Mouse (Mus musculus): ENCODE measurements around the gene Eya4. TPM values are rescaled to one million over a fixed set of nuclear protein-coding genes. Genes with fewer than 3 reads are reported as not detected.

The Eya4 gene
- 1.1 and 1.4 TPM in 2 replicates for total RNA-seq (2021)
- long read RNA-seq, experiment 1, result 0 reads
- long read RNA-seq, experiment 2, result 0 reads

DNA sequence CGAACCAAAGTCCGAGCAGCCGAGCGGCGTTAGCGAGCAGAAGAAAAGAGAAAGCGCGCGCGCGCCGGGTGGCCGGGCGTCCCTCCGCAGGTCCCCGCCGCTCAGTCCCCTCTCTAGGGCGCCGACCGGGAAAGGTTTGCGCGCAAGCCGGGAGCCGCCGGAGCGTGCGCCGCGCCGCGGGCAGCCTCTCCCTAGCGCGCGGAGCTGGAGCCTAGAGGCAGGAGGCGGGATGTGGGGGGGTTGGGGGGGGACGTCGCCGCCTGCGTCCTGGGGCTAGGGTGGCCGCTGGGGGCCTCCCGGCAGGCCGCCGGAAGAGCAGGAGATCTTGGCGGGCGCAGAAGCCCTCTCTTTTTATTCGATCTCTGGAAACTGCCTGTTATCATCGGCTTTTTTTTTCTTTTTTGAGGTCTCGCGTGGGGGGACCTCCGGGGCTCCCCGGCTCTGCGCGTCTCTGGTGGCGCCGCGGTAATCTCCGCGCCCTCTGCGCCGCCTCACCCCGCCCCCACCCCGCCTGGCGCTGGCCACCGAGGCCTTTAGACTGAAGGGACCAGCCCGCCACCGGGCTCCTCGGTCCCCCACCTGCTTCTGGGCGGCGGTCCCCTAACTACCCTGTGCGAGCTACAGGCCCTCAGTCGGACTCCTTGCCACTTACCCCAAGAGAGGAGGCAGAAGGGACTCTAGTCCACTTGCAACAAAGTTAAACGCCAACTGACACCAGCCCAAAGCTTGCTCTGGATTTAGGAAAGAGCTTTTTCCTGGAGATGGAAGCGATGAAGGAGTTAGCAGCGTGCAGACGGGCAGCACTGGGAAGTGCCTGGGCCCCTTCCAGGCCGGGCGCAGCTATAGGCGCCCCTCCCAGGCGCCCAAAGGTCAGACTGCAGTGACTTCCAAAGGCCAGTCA lies at the start of gene Eya4:
Eya4 (minus strand) TSS at position 776 of the 901 bp plus-strand sequence.
- DNase-seq, result peak; percentile 58

DNA sequence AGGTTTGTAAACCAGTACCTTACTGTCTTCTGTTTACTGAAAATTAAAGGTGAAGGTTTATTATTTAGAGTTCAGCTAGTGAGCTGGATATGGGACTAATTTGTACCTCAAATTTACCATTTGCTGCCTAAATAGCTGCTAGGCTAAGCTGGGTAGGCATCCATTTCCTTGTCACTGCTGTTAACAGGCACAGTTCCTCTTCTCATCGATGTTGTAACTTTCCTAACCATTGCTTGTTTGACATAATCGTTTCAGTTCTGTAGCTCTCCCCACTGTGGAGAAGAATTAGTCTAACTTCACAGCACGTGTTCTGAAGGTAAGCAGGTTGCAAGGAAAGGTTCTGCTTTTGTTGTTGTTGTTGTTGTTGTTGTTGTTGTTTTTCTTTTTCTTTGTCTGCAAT lies 44.8 kb upstream of the Eya4 start:
- DNase-seq, result no peak

DNA sequence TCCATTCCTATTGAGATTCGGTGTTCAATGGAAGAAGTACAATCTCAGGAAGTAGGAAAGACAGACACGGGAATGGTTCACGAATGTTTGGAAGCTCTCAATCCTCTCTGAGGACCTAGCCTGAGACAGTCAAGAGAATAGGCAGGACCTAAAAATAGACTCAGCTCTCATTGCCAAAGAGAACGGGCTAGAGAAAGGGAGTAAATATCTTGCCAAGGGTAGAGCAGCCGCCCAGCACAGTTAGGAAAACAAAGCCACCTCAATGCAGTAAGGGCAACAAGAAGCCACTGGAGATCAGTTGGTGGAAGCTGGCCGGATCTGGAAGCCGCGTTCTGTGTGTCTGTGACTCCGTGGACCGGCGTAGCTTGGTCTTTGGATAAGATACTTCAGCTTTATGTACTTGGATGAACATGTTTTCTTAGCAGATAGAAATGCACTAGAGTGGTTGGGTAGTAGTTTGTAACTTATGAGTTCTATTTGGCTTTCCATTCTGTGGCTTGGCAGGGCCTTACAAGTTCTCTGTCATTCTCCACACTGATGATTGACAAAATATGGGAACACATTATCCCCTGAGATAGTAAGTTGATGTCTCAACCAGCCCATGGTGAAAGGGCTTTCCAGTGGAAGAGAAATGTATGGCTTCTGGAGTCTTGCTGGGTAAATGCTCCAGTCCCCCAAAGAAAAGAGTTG lies 44.1 kb upstream of the Eya4 start:
- peak; percentile 10 for DNase-seq

DNA sequence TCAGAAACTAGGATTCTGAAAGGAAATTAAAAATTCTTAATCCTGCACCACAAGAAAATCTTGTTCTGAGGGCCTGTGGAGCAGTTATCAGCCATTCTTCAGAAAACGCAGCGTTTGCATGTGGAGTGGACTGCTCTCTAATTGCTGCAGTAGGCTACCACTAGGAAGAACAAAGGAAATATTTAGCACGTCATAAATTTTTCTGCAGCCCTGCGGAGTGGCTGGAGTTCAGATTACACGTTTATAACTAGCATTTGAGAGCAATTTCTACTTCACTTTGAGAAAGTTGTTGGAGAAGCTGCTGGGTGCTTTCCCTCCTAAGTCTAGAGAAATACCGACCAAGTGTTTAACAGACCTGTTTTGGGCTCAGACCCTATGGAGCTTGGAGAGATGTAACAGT lies 43.6 kb upstream of the Eya4 start:
- DNase-seq, result no peak

DNA sequence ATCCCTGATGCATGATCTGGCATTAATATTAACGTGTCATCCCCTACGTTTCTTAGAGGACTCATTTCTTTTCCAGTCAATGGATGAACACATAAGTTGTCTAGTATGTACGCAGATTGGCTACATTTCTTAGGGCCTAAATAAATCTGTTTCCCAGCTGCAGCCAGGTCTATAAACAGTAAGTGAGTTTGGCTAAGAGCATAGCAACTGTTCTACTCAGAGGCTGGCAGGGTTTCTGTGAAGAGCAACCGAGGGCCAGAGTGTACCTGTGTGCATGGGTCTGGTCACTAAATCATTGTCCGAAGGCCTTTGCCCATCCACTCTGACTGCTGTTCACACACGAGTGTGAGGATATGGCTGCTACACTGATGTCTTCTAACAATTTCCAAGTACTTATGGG lies 13.3 kb upstream of the Eya4 start:
- no peak for DNase-seq

DNA sequence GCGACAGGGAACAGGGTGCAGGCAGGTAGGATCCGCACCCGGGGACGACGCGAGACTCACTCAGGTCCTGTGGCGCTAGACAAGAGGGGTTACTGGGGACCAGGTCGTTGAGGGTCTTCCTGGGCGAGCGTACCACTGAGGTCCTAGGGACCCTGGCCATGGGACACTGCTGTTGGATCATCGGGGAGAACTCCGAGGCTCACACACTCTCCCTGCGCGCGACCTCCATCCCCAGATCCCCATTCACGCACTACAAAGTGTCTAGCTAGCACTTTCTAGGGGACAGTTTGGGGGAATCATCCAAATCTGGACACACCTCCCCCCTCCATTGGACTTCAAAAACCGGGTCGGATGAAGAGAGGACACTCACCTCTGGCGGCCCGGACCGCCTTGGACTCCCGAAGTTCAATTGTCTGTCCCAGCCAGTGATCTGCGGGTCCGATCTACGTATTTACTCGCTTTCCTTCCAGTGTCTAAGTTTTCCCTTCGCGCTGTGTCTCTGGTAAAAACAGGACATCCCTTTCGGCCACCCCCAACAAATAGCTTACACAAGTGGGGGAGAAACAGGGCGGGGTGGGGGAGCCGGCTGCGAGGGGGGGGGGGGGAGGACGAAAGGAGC lies 1.1 kb downstream of the Eya4 start:
- DNase-seq, result peak; percentile 11

DNA sequence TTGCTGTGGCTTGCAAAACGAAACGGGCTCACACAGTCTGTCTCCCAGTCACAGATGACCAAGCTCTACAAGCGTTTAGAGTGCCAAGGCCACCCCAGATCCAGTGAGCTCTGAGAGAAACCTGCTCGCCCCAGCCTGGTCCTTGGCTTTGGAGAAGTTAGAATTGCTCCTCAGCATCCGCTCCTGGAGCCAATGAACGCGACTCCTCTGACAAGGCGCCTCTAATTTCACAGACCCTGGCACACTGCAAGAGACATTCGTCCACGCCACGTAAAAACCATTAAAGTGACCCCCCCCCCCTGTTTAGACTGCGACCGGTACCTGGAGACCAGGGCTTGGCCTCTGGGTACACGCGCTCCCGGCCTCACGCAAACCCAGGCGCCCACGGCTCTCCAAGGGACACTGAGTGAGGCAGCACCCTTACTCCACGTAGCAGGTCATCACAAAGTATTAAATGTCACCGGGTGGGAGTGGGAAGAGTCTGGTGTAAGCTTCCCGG lies 1.6 kb downstream of the Eya4 start:
- peak; percentile 5 for DNase-seq

DNA sequence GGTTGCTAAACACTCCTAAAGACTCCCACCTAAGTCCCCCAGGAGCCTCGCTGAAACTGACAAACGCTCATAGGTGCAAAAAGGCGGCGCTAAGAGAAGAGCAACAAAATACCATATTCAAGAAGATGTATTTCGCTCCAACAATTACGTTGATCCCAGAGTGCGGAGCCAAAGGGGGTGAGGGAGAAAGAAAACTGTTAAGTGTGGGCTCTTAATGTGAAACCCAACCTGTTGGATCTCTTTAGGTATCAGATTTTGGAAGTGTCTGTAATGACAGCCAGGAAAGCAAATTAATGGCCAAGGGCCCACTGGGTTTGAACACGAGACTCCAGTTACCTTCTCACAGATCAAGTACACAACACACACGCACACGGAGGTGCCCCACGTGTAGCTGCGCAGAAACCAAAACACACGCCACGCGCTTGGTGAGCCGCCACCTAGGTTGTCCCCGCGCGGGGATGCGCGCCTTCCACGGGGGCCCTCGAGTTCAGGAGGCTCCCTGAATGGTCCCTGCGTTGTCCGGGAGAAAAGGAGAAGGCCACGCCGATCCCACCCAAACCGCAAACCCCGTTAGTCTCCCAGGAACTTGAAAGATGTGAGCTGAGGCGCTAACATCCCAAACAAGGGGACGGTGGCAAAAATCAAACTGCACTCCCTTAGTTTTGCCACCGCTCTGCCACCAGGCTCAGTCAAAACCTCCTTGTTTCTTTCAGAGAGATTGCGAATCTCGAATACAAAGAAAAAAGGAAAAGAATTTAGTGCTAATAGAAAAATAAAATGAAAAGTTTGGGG lies 2.3 kb downstream of the Eya4 start:
- DNase-seq, result no peak

DNA sequence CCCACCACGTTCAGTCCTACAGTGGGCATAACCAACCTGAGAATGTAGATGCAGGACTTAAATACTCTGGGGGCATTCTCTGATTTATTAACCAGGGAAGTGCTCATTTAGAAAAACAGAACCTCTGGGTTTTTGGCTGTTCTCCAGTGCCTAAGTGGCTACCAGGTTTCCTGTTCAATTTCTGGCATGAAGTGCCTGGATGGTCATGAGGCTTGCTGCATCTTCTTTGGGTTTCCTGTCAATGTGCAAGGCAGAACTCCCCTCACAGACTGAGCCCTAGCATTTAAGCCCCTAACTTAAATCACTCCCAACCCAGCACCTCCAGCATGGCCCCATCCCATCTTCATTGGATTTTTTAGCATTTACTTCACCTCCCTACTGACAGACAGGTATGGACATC lies 13.3 kb downstream of the Eya4 start:
- DNase-seq, result no peak

DNA sequence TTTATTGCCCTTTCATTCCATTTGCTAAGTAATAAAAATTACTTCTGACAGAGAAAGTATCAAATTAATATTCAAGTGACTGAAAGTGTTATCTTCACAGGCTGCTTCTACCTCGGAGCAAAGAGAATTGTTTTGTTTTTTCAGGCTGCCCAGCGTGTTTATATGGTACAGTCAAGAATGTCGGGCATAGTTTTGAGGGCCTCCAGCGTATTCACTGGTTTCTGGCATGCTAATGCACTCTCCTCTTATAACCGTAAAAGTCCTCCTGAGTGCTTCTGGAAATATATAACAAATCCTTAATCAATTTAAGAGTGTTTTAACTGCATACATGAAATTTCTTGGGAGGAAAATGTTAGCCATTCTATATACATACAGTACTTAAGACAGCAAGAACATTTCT lies 17.8 kb downstream of the Eya4 start:
- DNase-seq, result no peak

DNA sequence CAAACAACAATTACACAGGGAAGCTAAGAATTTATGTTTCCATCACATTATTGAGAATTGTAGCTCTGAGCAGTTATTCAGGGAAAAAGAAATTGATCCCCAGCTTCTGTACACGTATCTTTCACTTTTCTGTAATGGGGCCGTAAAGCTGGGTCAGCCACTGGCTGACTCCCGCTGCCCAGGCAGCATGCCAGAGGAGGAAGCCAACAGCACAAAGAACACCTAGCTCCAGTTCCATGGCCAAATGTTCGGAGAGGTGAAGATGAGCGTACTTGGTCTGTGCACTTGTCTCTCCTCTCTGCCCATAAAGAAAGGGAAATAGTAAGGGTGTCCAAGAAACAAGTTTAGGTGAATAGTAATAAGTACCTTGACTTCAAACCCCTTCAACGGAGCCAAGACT lies 22.9 kb downstream of the Eya4 start:
- no peak for DNase-seq

DNA sequence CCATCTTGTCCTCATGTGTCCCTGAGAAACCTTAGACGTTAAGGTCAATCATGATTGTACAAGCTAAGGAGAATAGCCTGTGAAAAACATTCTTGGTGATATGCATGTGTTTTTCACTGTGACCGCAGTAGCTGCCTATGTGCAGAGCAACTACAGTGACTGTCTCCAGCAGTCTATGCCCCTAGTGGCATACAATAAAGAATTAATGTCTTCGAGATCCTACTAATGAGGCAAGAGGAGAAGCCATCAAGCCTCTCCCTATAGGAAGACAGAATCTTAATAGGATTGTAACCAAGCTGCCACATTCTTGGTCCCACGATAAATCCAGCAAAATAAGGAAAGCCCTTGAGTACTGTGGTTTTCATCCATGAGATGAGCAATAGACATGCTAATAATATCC lies 28.3 kb downstream of the Eya4 start:
- no peak for DNase-seq

DNA sequence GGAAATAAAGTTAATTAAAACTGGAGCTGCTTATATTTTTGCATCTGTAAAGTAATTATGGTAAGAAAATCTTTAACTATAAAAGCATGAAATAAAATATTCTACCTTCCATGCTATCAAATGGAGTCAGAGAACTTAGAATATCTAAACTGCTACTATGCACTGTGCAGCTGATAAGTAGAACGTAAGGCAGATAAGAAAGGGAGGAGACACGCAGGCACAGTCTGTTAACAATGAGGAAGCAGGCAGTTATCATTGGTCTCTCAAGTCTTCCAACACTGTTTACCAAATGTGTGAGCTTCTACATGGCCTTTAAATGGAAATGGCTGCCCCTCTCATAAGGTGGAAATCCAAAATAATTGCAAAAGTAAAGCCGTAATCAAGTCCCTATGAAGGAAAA lies 55.0 kb downstream of the Eya4 start:
- no peak for DNase-seq

DNA sequence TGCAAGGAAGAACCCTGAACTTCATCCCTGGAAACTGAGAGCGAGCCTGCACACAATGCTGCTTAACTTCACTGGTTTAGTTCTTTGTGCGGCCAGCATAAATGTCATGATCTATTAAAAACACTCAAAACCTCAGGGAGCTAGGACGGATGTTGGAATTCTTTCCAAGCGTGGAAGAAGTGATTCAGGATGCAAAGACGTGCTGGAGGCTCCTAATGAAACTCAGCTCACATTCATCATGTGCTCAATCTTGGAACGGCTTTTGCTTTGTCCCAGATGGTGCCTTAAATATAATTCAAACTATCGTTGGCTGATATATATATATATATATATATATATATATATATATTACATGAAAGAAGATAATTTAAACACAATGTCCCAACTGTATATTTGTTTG lies 58.1 kb downstream of the Eya4 start:
- no peak for DNase-seq

DNA sequence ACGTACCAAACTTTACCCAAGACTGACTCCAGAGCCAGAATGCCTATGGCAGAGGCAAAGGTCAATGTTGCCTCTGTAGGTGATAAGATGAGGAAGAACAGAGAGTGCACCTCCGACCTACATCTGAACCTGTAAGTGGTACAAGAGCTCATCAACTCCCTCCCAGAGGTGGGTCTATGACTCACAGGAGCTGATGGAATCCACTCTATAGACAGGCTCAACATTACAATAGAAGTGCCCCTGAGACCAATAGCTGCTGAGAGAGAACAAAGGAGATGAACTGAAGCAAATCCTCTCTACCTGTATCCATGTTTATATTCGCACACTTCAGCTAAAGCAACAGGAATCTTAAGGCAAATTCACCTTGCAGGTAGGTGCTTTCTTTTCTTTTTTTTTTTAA lies 73.2 kb downstream of the Eya4 start:
- no peak for DNase-seq

DNA sequence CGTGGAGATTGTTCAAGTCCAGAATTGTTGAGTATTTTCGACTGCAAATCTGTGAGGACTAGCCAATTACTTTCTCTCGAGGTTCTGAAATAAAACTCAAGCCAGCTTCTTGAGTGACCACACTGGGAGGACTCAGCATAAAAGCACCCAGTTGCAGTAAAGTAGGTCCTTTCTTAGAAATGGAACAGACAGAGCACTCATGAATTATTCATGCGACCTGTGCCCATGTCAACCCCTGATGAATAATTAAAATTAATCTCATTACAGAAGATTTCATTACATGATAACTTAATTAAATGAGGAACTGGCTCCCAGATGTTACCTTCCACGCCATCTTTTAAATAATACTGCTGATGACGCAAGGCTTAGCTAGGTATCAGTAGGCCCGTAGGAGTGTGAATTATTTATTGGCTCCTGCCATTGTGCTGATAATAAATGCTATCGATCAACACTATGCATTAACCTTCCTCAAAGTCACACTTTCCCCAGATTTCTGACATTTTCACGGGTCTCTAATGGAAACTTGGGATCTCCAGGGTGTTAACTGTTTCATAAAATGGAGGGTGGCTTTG lies 79.5 kb downstream of the Eya4 start:
- DNase-seq, result no peak

DNA sequence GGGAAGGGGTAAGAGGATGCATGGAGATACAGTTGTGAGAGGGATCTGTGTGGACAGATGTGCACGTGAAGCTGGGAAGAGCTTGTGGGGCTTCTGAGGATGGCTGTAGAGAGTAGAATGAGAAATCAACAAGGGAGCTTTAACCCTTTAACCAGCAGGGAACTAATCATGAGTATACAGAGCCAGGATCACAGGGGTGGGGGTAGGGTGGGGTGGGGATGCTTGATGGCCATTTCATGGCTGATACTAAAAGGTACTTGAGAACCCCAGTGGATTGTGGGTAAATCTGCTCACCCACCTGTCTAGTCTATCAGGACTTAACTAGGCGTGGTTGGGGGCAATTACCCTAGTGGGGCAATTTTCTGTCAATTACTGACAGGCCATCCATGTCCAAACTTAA lies 80.1 kb downstream of the Eya4 start:
- DNase-seq, result no peak

DNA sequence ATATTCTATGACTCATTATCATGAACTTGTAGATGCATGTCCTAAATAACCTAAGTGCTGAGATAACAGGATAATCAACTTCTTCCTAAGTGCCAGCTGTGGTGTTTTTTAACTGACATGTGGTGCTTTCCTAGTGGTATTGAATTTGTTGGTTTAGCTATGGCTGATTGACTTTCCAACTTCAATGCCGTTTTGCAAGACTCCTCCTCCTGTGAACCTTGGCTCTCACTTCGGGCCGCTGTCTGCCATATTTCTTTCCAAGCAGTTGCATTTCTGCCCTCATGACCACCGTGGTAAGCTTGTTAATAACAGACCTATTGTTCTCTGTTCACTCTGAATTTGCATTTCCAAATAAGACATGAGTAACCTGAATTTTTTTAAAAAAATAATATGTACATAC lies 98.4 kb downstream of the Eya4 start:
- DNase-seq, result no peak

DNA sequence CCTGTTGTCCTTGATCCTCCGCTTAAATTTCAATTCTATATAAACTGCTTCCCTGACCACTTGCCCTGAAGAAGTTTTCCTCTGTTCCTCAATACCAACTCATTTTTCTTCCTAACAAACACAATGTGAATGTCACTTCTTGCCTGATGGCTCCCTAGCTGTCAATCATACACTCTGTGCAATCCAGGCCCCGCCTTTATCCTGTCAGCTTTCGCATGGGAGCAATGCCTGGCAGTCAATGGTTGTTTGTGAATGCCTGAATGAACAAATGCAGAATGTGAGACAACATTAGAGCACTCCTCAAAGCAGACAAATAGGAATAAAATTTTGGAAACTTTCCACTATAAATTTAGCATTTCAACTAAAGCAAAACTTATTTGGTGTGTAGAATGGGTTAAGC lies 104.1 kb downstream of the Eya4 start:
- no peak for DNase-seq

DNA sequence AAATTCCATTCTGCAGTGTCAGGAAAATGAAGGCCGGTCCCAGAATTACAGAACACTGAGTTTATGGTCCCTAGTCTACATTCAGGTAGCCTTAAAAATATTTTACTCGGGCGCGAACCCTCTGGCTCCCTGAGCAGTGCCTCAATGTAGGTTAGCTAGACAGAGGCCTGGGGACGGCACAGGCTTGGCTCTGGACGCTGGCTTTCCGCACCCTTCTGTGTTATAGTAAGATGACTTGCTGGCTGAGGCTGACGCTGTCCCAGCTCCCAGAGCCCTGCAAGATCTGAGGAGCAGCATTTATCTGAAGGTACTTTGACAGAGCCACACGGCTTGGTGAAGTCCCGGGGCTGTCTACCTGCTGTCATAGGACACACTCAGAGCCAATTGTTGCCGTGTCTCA lies 113.7 kb downstream of the Eya4 start:
- no peak for DNase-seq

DNA sequence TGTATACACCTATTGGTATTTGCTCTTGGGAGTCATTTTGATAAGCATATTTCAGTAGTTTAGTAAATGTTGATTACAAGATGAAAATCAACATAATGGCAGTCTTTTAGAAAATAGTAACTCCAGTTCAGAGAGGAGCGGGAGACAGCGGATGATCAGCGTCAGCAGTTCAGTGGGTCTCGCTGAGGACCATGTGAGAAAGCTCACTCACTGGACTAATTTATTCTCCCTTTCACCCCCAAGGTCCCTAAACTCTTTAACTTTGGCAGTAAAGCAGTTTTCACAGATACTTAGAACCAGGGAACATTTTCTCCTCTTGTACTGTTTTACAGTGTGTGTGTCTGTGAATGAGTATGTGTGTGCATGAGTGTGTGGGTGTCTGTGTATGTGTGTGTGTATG lies 115.2 kb downstream of the Eya4 start:
- DNase-seq, result no peak

DNA sequence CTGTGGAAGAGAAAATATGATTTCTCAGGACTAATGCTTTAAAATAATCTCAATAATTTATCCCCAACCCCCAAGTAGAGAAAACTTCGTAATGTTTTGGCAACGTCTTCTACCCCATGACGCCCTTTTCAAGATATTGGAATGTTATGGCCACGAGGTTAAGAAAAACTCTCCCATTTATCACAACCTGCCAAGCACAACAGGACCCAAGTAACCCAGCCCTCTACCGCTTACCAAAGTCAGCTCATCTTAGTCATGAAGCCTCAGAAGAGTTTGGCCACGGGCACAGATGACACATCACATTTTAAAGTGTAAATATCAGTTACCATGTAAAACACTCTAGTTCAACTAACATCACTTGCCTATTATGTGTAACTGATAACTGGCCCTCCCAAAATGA lies 117.2 kb downstream of the Eya4 start:
- DNase-seq, result no peak
